Mouse (Mus musculus) myocyte (in vitro differentiated cells): ENCODE measurements around the gene Tgfb1i1. TPM values are rescaled to one million over a fixed set of nuclear protein-coding genes. Genes with fewer than 3 reads are reported as not detected.
A peak's percentile ranks its signal among the peaks of the same experiment; 100 is the strongest.

Experiments used
- H3K27me3 ChIP-seq: one replicate; pipeline ENCODE4 v1.6.1; 2011; ENCODE audit not compliant: control insufficient read depth, insufficient read depth, insufficient read length
- H3K36me3 ChIP-seq: one replicate; pipeline ENCODE4 v1.6.1; 2011; ENCODE audit not compliant: control insufficient read depth, insufficient read depth
- H3K4me2 ChIP-seq: one replicate; pipeline ENCODE4 v1.6.1; 2011; ENCODE audit warnings: low read depth, control low read depth
- H3K4me3 ChIP-seq: one replicate; pipeline ENCODE4 v1.5.1; 2011; ENCODE audit warnings: mild to moderate bottlenecking, control low read depth, moderate library complexity
- H3K79me2 ChIP-seq: one replicate; pipeline ENCODE4 v1.6.1; 2011; ENCODE audit not compliant: control insufficient read depth, insufficient read depth
- H3ac ChIP-seq: one replicate; pipeline ENCODE4 v1.6.1; 2011; ENCODE audit not compliant: control insufficient read depth, insufficient read length
- CEBPB ChIP-seq: IDR thresholded peaks from 2 replicates; pipeline ENCODE4 v1.6.1; 2011; ENCODE audit warnings: mild to moderate bottlenecking, moderate library complexity; ENCODE audit not compliant: poor library complexity, insufficient read depth, severe bottlenecking
- E2F4 ChIP-seq: IDR thresholded peaks from one replicate; pipeline ENCODE4 v1.6.1; 2011; ENCODE audit warnings: mild to moderate bottlenecking, control low read depth, moderate library complexity; ENCODE audit not compliant: insufficient read depth
- MAX ChIP-seq: IDR thresholded peaks from one replicate; pipeline ENCODE4 v1.6.1; 2011; ENCODE audit warnings: low read depth, mild to moderate bottlenecking, control low read depth
- MYOD1 ChIP-seq, 3 experiments: IDR thresholded peaks; one replicate each; pipeline ENCODE4 v1.6.1; 2011; ENCODE audit warnings: control low read depth in 2 of 3, low read depth in 2 of 3, mild to moderate bottlenecking in 2 of 3, moderate library complexity in 1 of 3; ENCODE audit not compliant: insufficient read length in 2 of 3, control insufficient read depth in 1 of 3
- MYOG ChIP-seq, 3 experiments: IDR thresholded peaks; one replicate each; pipeline ENCODE4 v1.6.1; 2011; ENCODE audit warnings: control low read depth in 2 of 3, low read depth in 2 of 3, mild to moderate bottlenecking in 2 of 3; ENCODE audit not compliant: insufficient read length in 2 of 3, control insufficient read depth in 1 of 3, insufficient read depth in 1 of 3
- POLR2A ChIP-seq: IDR thresholded peaks from one replicate; pipeline ENCODE4 v1.6.1; 2011; ENCODE audit warnings: low read depth, mild to moderate bottlenecking, control low read depth, moderate library complexity; ENCODE audit not compliant: insufficient read length
- POLR2AphosphoS2 ChIP-seq: IDR thresholded peaks from one replicate; pipeline ENCODE4 v1.6.1; 2011; ENCODE audit warnings: low read depth, control low read depth; ENCODE audit not compliant: insufficient read length
- REST ChIP-seq: IDR thresholded peaks from one replicate; pipeline ENCODE4 v1.6.1; 2011; ENCODE audit warnings: mild to moderate bottlenecking, control low read depth, moderate library complexity; ENCODE audit not compliant: insufficient read depth, insufficient read length
- SRF ChIP-seq: IDR thresholded peaks from one replicate; pipeline ENCODE4 v1.6.1; 2011; ENCODE audit warnings: low read depth; ENCODE audit not compliant: control insufficient read depth, insufficient read length
- TCF12 ChIP-seq: IDR thresholded peaks from one replicate; pipeline ENCODE4 v1.6.1; 2011; ENCODE audit warnings: mild to moderate bottlenecking, control low read depth; ENCODE audit not compliant: poor library complexity, insufficient read depth, severe bottlenecking
- TCF3 ChIP-seq: IDR thresholded peaks from one replicate; pipeline ENCODE4 v1.6.1; 2011; ENCODE audit warnings: low read depth, control low read depth; ENCODE audit not compliant: insufficient read length
- USF1 ChIP-seq: IDR thresholded peaks from one replicate; pipeline ENCODE4 v1.6.1; 2011; ENCODE audit warnings: low read depth, mild to moderate bottlenecking, control low read depth, moderate library complexity
- polyA plus RNA-seq: library from polyadenylated mRNA; unstranded; fragments of >200 nt; fragmentation: generic; extraction: Trizol; gene quantifications from one replicate; pipeline ENCODE4 v1.2.1, GENCODE M21; 2012; ENCODE audit warnings: missing spikeins

Tgfb1i1 gene
- polyA plus RNA-seq, 1 experiment: 58.1 TPM

- Histone ChIP-seq H3K4me3 (peak overlapping the region; percentile 50), H3K79me2 (no peaks in the 10 kb centered on the region), H3ac (peak overlapping the region; percentile 12), H3K36me3 (no peaks in the 10 kb centered on the region), H3K27me3 (no peaks in the 10 kb centered on the region), H3K4me2 (peak overlapping the region; percentile 95)
- TF ChIP-seq TCF12 (no peak), CEBPB (no peak), SRF (no peak), POLR2A (no peak), MYOD1 (IDR thresholded peaks at IDR 0.05; ENCODE audit: control insufficient read depth in 1 of 3, insufficient read length in 2 of 3, low read depth in 2 of 3) (no peak), MYOG (IDR thresholded peaks at IDR 0.05; ENCODE audit: control insufficient read depth in 1 of 3, insufficient read depth in 1 of 3, insufficient read length in 2 of 3, low read depth in 2 of 3) (no peak), REST (no peak), E2F4 (no peak), TCF3 (no peak), USF1 (no peak), MAX (no peak), POLR2AphosphoS2 (no peak)
These were observed 50.6 kb downstream of the Tgfb1i1 start for GRCm38 (mm10) chr7:128297291-128297616.

- Histone ChIP-seq H3K79me2 (no peaks in the 10 kb centered on the region), H3K27me3 (no peaks in the 10 kb centered on the region), H3K4me2 (peak within 1 kb of the TSS; percentile 95), H3K36me3 (no peaks in the 10 kb centered on the region), H3K4me3 (peak within 1 kb of the TSS; percentile 50), H3ac (peak within 1 kb of the TSS; percentile 12)
- TF ChIP-seq TCF12: no peak
- TF ChIP-seq TCF3: no peak
- TF ChIP-seq MYOG (IDR thresholded peaks at IDR 0.05; ENCODE audit: control insufficient read depth in 1 of 3, insufficient read depth in 1 of 3, insufficient read length in 2 of 3, low read depth in 2 of 3): no peak
- TF ChIP-seq E2F4: no peak
- no peak for TF ChIP-seq MYOD1 (IDR thresholded peaks at IDR 0.05; ENCODE audit: control insufficient read depth in 1 of 3, insufficient read length in 2 of 3, low read depth in 2 of 3)
- peak; percentile 53 for TF ChIP-seq POLR2AphosphoS2
- TF ChIP-seq SRF: no peak
- TF ChIP-seq REST: no peak
- no peak for TF ChIP-seq MAX
- TF ChIP-seq POLR2A: peak; percentile 68
These were observed 51.2 kb downstream of the Tgfb1i1 start, which contains the start of gene BC017158 for GRCm38 (mm10) chr7:128297617-128298480. TSS of gene BC017158 (minus strand) at chr7:128298170.

GRCm38 (mm10) chr7:128298481-128299342 is 52.1 kb downstream of the Tgfb1i1 start:
- Histone ChIP-seq H3K27me3 (no peaks in the 10 kb centered on the region), H3K4me3 (peak overlapping the region; percentile 50), H3K36me3 (no peaks in the 10 kb centered on the region), H3K79me2 (no peaks in the 10 kb centered on the region), H3K4me2 (peak overlapping the region; percentile 95), H3ac (peak overlapping the region; percentile 12)
- TF ChIP-seq POLR2A: no peak
- TF ChIP-seq SRF: no peak
- no peak for TF ChIP-seq MAX
- no peak for TF ChIP-seq TCF3
- no peak for TF ChIP-seq E2F4
- no peak for TF ChIP-seq USF1
- no peak for TF ChIP-seq MYOG (IDR thresholded peaks at IDR 0.05; ENCODE audit: control insufficient read depth in 1 of 3, insufficient read depth in 1 of 3, insufficient read length in 2 of 3, low read depth in 2 of 3)
- TF ChIP-seq REST: no peak
- no peak for TF ChIP-seq MYOD1 (IDR thresholded peaks at IDR 0.05; ENCODE audit: control insufficient read depth in 1 of 3, insufficient read length in 2 of 3, low read depth in 2 of 3)
- no peak for TF ChIP-seq POLR2AphosphoS2
- no peak for TF ChIP-seq CEBPB
- TF ChIP-seq TCF12: no peak

- Histone ChIP-seq H3ac (no peak overlapping the region), H3K79me2 (no peaks in the 10 kb centered on the region), H3K27me3 (no peaks in the 10 kb centered on the region), H3K36me3 (no peaks in the 10 kb centered on the region), H3K4me2 (no peak overlapping the region), H3K4me3 (no peak overlapping the region)
- TF ChIP-seq POLR2A: no peak
- TF ChIP-seq CEBPB: no peak
- no peak for TF ChIP-seq TCF3
- TF ChIP-seq SRF: no peak
- TF ChIP-seq TCF12: no peak
- no peak for TF ChIP-seq REST
- no peak for TF ChIP-seq MYOD1 (IDR thresholded peaks at IDR 0.05; ENCODE audit: control insufficient read depth in 1 of 3, insufficient read length in 2 of 3, low read depth in 2 of 3)
- TF ChIP-seq E2F4: no peak
These were observed 54.3 kb downstream of the Tgfb1i1 start for GRCm38 (mm10) chr7:128300952-128301351.
